Comparison of ENCODE assay signal across 8 mouse cellular contexts in genomic region chr7:101504507-101504906, GRCm38 (mm10).
DNase-seq lines count a peak whose midpoint lies in the region; ATAC-seq and TF ChIP-seq lines count a peak whose summit lies in the region.

No protein-coding gene starts in this region.

- H3K36me3 ChIP-seq in spleen, adult 2 months (ENCODE audit: control insufficient read depth, insufficient read depth, low read length), result peaks cover 4% of the 10 kb centered on the region
- H3K36me3 ChIP-seq in hindbrain, embryonic 16.5 days (ENCODE audit: control insufficient read depth, insufficient read depth, low read length), result 0 out of 2 replicates have a peak, but pooled peaks cover 2% of the 10 kb centered on the region
- H3K36me3 ChIP-seq in lung, embryonic 16.5 days (ENCODE audit: control insufficient read depth, insufficient read depth, low read length), result no peaks in the 10 kb centered on the region
- no peaks in the 10 kb centered on the region for H3K36me3 ChIP-seq in stomach, embryonic 16.5 days (ENCODE audit: control insufficient read depth, insufficient read depth, low read length)

- TF ChIP-seq POLR2A in spleen, adult 2 months (IDR thresholded peaks at IDR 0.05; ENCODE audit: low read depth, low read length), result no peak

- no peaks in the 10 kb centered on the region for H3K27me3 ChIP-seq in spleen, adult 2 months (ENCODE audit: control insufficient read depth, insufficient read depth, low read length)
- H3K27me3 ChIP-seq in hindbrain, embryonic 16.5 days (replicated peaks; ENCODE audit: control insufficient read depth, insufficient read depth, low read length), result peaks cover 20% of the 10 kb centered on the region
- H3K27me3 ChIP-seq in lung, embryonic 16.5 days (ENCODE audit: control insufficient read depth, insufficient read depth, low read depth, low read length), result peaks cover 5% of the 10 kb centered on the region
- 0 out of 2 replicates have a peak, but pooled peaks cover 5% of the 10 kb centered on the region for H3K27me3 ChIP-seq in stomach, embryonic 16.5 days (ENCODE audit: control insufficient read depth, insufficient read depth, low read length)

- TF ChIP-seq CTCF in spleen, adult 2 months (IDR thresholded peaks at IDR 0.05; ENCODE audit: extremely low read depth, insufficient read depth, insufficient read length, insufficient replicate concordance), result no peak

- peak overlapping the region; percentile 41; the same call in 1 of the 2 replicates for H3K9ac ChIP-seq in hindbrain, embryonic 16.5 days (ENCODE audit: low read depth, low read length)
- peak overlapping the region; percentile 42 for H3K9ac ChIP-seq in lung, embryonic 16.5 days (ENCODE audit: low read length)
- H3K9ac ChIP-seq in stomach, embryonic 16.5 days (ENCODE audit: low read length), result 0 out of 2 replicates have a peak overlapping the region, but pooled peaks have one; percentile 52

- peak overlapping the region; percentile 6; the same call in 1 of the 2 replicates for H3K4me3 ChIP-seq in spleen, adult 2 months (ENCODE audit: extremely low read depth, insufficient read depth, insufficient read length)
- peak overlapping the region; percentile 30 for H3K4me3 ChIP-seq in hindbrain, embryonic 16.5 days (ENCODE audit: low read length)
- H3K4me3 ChIP-seq in lung, embryonic 16.5 days (ENCODE audit: low read length), result peak overlapping the region; percentile 31
- H3K4me3 ChIP-seq in stomach, embryonic 16.5 days (replicated peaks; ENCODE audit: low read length), result peak overlapping the region; percentile 38

- WGBS in spleen, adult 2 months, result 42% methylated on average over 24 of the region's 24 CpGs
- WGBS in hindbrain, embryonic 16.5 days, result 9% methylated on average over 24 of the region's 24 CpGs
- WGBS in lung, embryonic 16.5 days, result 12% methylated on average over 24 of the region's 24 CpGs
- 7% methylated on average over 24 of the region's 24 CpGs for WGBS in stomach, embryonic 16.5 days

- H3K9me3 ChIP-seq in hindbrain, embryonic 16.5 days (ENCODE audit: control insufficient read depth, low read length), result no peaks in the 10 kb centered on the region
- H3K9me3 ChIP-seq in lung, embryonic 16.5 days (ENCODE audit: control insufficient read depth, low read length), result no peaks in the 10 kb centered on the region
- H3K9me3 ChIP-seq in stomach, embryonic 16.5 days (replicated peaks; ENCODE audit: control insufficient read depth, low read length), result no peaks in the 10 kb centered on the region

- H3K4me2 ChIP-seq in hindbrain, embryonic 16.5 days (ENCODE audit: low read length), result peak overlapping the region; percentile 57
- H3K4me2 ChIP-seq in lung, embryonic 16.5 days (ENCODE audit: low read depth, low read length), result peak overlapping the region; percentile 43
- H3K4me2 ChIP-seq in stomach, embryonic 16.5 days (ENCODE audit: low read depth, low read length), result peak overlapping the region; percentile 56

- ATAC-seq in hindbrain, embryonic 16.5 days, result peak; percentile 43; the same call in 1 of the 2 replicates
- ATAC-seq in lung, embryonic 16.5 days (ENCODE audit: low read depth), result peak; percentile 49; the same call in 1 of the 2 replicates
- no peak for ATAC-seq in stomach, embryonic 16.5 days (ENCODE audit: insufficient read depth, low FRiP score)

- DNase-seq in spleen, adult 2 months (ENCODE audit: low read depth in 1 of 2, low spot score in 2 of 2), result peak in 1 of 2 experiments; percentile 23
- no peak for DNase-seq in spleen, postnatal 14 days (ENCODE audit: low spot score in 2 of 2)
- DNase-seq in embryo, embryonic 11 days, result peak; percentile 66
- no peak for DNase-seq in gastrocnemius, postnatal 25 days
- DNase-seq in frontal cortex, postnatal 25 days (ENCODE audit: low spot score in 2 of 2), result no peak

- H3K27ac ChIP-seq in spleen, adult 2 months (ENCODE audit: insufficient read depth, low read length), result no peak overlapping the region
- H3K27ac ChIP-seq in hindbrain, embryonic 16.5 days (ENCODE audit: low read depth, low read length), result no peak overlapping the region
- no peak overlapping the region for H3K27ac ChIP-seq in lung, embryonic 16.5 days (ENCODE audit: low read length)
- no peak overlapping the region for H3K27ac ChIP-seq in stomach, embryonic 16.5 days (ENCODE audit: low read length)

- peaks cover 2% of the 10 kb centered on the region; the same call in 1 of the 2 replicates for H3K4me1 ChIP-seq in spleen, adult 2 months (ENCODE audit: control insufficient read depth, insufficient read depth, insufficient read length)
- peaks cover 4% of the 10 kb centered on the region; the same call in 1 of the 2 replicates for H3K4me1 ChIP-seq in hindbrain, embryonic 16.5 days (ENCODE audit: control insufficient read depth, insufficient read depth, low read depth, low read length)
- H3K4me1 ChIP-seq in lung, embryonic 16.5 days (replicated peaks; ENCODE audit: control insufficient read depth, insufficient read depth, low read length), result no peaks in the 10 kb centered on the region; the same call in 1 of the 2 replicates
- H3K4me1 ChIP-seq in stomach, embryonic 16.5 days (ENCODE audit: control insufficient read depth, insufficient read depth, low read length), result no peaks in the 10 kb centered on the region
